Mouse (Mus musculus): ENCODE measurements around the gene Calcrl.

Calcrl gene

GRCm38 (mm10) chr2:84336331-84336730, 88.9 kb downstream of the Calcrl start:
- DNase-seq (ENCODE audit: low read depth, low spot score): no peak

DNA sequence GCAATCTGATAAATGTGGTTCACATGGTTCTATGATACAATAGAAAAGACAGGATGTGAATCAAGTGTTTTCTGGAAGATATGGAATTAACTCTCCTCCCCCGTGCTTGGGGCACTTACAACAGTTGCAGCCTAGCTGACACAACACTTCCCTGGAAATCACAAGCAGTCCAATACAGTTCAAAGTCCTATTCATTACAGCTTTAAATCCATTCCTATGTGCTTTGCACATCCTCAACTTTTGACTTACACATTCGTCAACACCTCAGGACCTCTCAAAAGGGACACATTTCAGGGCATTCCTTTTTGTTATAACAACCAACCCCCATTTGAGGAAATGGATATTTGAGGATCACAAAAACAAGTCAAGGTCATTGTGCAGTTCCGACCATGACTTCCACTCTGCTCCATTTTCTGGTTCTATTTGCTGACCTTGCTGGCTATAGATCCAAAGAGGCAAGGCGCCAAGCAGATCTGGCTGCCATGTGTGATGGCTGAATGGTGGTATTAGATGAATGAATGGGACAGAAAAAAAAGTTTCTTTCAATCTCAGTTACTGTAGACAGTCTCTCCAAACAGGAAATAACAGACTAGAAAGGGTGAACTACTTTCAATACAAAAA, 108.9 kb downstream of the Calcrl start:
- no peak for DNase-seq (ENCODE audit: low read depth, low spot score)

DNA sequence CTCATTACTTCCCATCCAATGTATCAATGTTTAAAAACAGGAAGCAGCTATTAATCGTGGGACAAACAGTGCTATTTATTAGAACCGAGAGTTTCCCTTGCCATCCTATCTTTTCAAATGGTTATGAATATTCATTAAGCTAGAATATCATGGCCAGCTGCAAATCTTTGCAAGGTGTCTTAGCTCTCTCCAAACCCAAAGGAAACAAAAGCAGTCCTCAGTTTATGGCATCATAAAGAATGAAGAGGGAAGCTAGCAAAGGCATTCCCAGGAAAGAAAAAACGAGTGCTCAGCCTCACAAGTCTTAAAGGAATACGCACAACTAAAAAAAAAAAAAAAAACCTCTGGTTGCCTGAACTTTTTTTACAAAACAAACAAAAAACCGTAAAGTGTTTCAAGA, 128.7 kb downstream of the Calcrl start:
- peak; percentile 10 for DNase-seq (ENCODE audit: low read depth, low spot score)

- DNase-seq (ENCODE audit: low read depth, low spot score): no peak
Measured at GRCm38 (mm10) chr2:84295068-84295467, 130.1 kb downstream of the Calcrl start.

- no peak for DNase-seq (ENCODE audit: low read depth, low spot score)
Measured at GRCm38 (mm10) chr2:84294611-84295010, 130.6 kb downstream of the Calcrl start.

DNA sequence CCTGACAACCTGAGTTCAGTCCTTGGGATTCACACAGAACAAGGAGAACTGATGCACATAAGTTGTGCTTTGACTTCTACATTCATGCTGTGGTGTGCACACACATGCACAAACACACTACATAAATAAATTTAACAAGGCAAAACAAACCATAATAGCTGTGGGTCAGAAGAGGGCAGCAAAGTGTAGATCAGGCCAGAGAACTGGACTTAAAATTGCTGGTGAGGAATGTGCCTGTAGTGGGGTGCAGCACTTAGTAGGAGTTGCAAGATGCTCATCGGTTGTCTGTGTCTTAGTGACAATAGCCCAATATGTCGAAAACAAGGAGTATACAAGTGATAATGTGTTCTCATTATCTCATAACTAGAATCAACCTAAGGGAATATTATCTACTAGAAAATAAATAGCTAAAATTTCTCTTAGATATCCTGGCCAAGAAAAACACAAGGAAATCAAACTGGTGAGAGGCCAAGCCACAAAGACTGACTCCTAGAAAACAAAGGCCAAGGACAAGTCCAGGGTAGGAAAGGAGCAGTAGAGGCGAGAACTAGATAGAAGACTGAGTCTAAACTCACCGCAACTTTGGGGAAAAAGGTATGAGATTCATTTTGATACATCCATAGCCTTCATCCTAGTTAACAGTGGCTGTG, 132.7 kb downstream of the Calcrl start:
- peak; percentile 45 for DNase-seq (ENCODE audit: low read depth, low spot score)

DNA sequence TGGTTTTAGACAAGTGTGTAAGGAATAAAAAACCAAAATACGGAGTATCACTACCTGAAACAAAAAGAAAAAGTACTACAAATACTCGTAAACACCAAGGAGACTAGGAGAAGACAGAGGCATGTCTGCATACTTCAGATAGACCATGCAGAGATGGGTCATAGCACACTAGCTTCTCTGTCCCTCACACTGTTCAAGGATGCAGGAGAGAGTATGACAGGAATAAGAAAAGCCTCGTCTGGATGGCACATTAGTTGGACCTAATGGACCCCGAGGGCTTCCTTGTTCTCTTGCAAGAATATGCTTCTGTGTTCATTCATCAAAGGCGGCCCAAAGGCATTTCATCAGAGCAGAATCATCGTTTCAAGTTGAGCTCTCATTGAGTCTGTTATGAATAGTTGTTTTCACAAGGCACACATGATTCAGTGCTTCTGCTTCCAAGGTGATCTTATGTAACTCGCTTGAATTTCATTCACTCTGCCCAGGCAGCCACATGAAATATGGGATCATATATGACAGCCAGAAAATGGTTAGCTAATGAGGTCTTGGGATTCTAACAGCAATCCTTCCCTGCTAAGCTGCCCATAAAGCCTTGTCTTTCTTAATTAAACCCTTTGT, 136.2 kb downstream of the Calcrl start:
- DNase-seq (ENCODE audit: low read depth, low spot score): no peak
